Mouse (Mus musculus) left cerebral cortex, adult 18-20 months (tissue): ENCODE measurements around the gene Irs1. TPM values are rescaled to one million over a fixed set of nuclear protein-coding genes. Genes with fewer than 3 reads are reported as not detected.

ENCODE experiments used
- DNase-seq, 2 experiments: peaks; one replicate each; pipeline ENCODE4 v3.0.0; 2021 to 2022; ENCODE audit warnings: low spot score in 2 of 2, mixed read lengths in 1 of 2
- long read RNA-seq, 2 experiments: library from polyadenylated mRNA; stranded (forward); transcript quantifications; one replicate each; pipeline ENCODE4 v2.0.0; 2021
- total RNA-seq, 2 experiments: library from RNA; stranded (reverse); gene quantifications; 2 replicates each; pipeline ENCODE4 v1.2.3; 2021

The Irs1 gene
- 10 to 100 TPM; 15.3 to 17.2 TPM for total RNA-seq
- long read RNA-seq, experiment 1, full-length matches to known transcripts = 3 of 4 reads
- long read RNA-seq, experiment 1, partial matches to known transcripts = 0 of 4 reads
- long read RNA-seq, experiment 1, other reads (novel, unspliced or antisense) = 1 of 4 reads
- long read RNA-seq, experiment 2, full-length matches to known transcripts = 3 of 3 reads
- long read RNA-seq, experiment 2, partial matches to known transcripts = 0 of 3 reads
- long read RNA-seq, experiment 2, other reads (novel, unspliced or antisense) = 0 of 3 reads

- peak; percentile 77 to 89 for DNase-seq
Measured at GRCm38 (mm10) chr1:82291151-82291797, at the start of gene Irs1. Gene Irs1, minus strand, starts transcription at chr1:82291416.

- no peak for DNase-seq
Measured at GRCm38 (mm10) chr1:82334506-82334905, 43.3 kb upstream of the Irs1 start.

GRCm38 (mm10) chr1:82329954-82330247 is 38.7 kb upstream of the Irs1 start:
- DNase-seq = no peak

- no peak for DNase-seq
Measured at GRCm38 (mm10) chr1:82329237-82329953, 38.2 kb upstream of the Irs1 start.

GRCm38 (mm10) chr1:82328033-82328775 is 37.0 kb upstream of the Irs1 start:
- no peak for DNase-seq

GRCm38 (mm10) chr1:82326120-82326519 is 34.9 kb upstream of the Irs1 start:
- no peak for DNase-seq

- DNase-seq = no peak
Measured at GRCm38 (mm10) chr1:82324131-82324785, 33.0 kb upstream of the Irs1 start.

GRCm38 (mm10) chr1:82321441-82321840 is 30.2 kb upstream of the Irs1 start:
- no peak for DNase-seq

- DNase-seq = no peak
Measured at GRCm38 (mm10) chr1:82320864-82321263, 29.6 kb upstream of the Irs1 start.

GRCm38 (mm10) chr1:82320456-82320855 is 29.2 kb upstream of the Irs1 start:
- no peak for DNase-seq

GRCm38 (mm10) chr1:82316746-82317126 is 25.5 kb upstream of the Irs1 start:
- peak in 1 of 2 experiments; percentile 30 for DNase-seq

GRCm38 (mm10) chr1:82316111-82316745 is 25.0 kb upstream of the Irs1 start, which contains the start of gene Rhbdd1:
Gene Rhbdd1, plus strand, starts transcription at chr1:82316452.
- DNase-seq = peak; percentile 98 to 99

- no peak for DNase-seq
Measured at GRCm38 (mm10) chr1:82304483-82304882, 13.3 kb upstream of the Irs1 start.

- no peak for DNase-seq
Measured at GRCm38 (mm10) chr1:82298586-82298985, 7.4 kb upstream of the Irs1 start.

GRCm38 (mm10) chr1:82294102-82294501 is 2.9 kb upstream of the Irs1 start:
- DNase-seq = peak; percentile 34 to 58

- peak; percentile 74 to 82 for DNase-seq
Measured at GRCm38 (mm10) chr1:82292771-82293170, 1.6 kb upstream of the Irs1 start.

GRCm38 (mm10) chr1:82291930-82292712 is 905 bp upstream of the Irs1 start:
- DNase-seq = peak in 1 of 2 experiments; percentile 17

GRCm38 (mm10) chr1:82290723-82291150 is 479 bp downstream of the Irs1 start:
- peak; percentile 75 to 87 for DNase-seq

- peak; percentile 55 to 78 for DNase-seq
Measured at GRCm38 (mm10) chr1:82289990-82290681, 1.1 kb downstream of the Irs1 start.
